Mouse (Mus musculus): ENCODE measurements at regions not wholly inside any gene's neighbourhood (a gene's known extent, or its start where the extent isn't known, plus 50 kb on each side); places are given as distances from the start of the nearest gene placed in this dataset.

GRCm38 (mm10) chr3:147398298-147398697, 546.1 kb downstream of the Ttll7 start:
- TF ChIP-seq CTCF (IDR thresholded peaks at IDR 0.05; ENCODE audit: low read depth) = no peak
- TF ChIP-seq EP300 (IDR thresholded peaks at IDR 0.05; ENCODE audit: low read depth) = no peak
